In the genomic region with DNA sequence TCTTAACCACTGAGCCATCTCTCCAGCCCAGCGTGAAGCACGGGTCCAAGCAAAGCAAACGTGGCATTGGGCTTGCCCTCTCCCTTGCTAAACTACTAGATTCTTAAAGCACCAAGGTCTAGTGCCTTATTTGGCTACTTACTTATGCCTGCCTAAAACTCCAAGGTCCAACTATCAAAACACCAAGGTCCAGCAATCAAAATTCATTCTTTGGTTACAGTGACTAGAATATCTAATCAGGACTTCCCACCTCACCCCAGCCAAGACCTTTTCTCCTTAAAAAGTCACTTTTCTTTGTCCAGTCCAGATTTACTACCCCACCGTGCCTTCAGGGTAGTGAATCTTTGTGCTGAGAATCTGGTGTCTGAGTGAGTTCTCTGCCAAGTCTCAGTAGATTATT, we compare ENCODE assay signal across 14 mouse cellular contexts.
"Had no signal": no experiment of that assay in that cellular context is flagged by ENCODE, and none has a peak within 500 bp of the region (broad histone marks: within the 10 kb centered on the region; RNA-seq: fewer than 3 reads in every experiment).

No protein-coding gene starts in this region.

- H3K4me3 ChIP-seq: kidney, embryonic 15.5 days; limb, embryonic 10.5 days; liver, embryonic 15.5 days; midbrain, embryonic 13.5 days; neural tube, embryonic 15.5 days; stomach, embryonic 15.5 days had no signal

- H3K27ac ChIP-seq: kidney, embryonic 15.5 days; limb, embryonic 10.5 days; midbrain, embryonic 13.5 days; neural tube, embryonic 15.5 days; stomach, embryonic 15.5 days had no signal

- H3K9me3 ChIP-seq: kidney, embryonic 15.5 days; limb, embryonic 10.5 days; liver, embryonic 15.5 days; midbrain, embryonic 13.5 days; neural tube, embryonic 15.5 days; stomach, embryonic 15.5 days had no signal

- H3K27me3 ChIP-seq: kidney, embryonic 15.5 days; liver, embryonic 15.5 days; midbrain, embryonic 13.5 days; neural tube, embryonic 15.5 days; stomach, embryonic 15.5 days had no signal

- ATAC-seq: midbrain, embryonic 13.5 days had no signal

- H3K4me2 ChIP-seq: kidney, embryonic 15.5 days; liver, embryonic 11.5 days; liver, embryonic 15.5 days; midbrain, embryonic 13.5 days; neural tube, embryonic 15.5 days; stomach, embryonic 15.5 days had no signal

- DNase-seq: kidney, adult 2 months; kidney, postnatal 14 days; lung, adult 2 months; right cerebral cortex, postnatal 4 days; spleen, adult 18-20 months; thymus, adult 2 months; thymus, postnatal 25 days had no signal

- H3K9ac ChIP-seq: kidney, embryonic 15.5 days; liver, embryonic 15.5 days; midbrain, embryonic 13.5 days; neural tube, embryonic 15.5 days; stomach, embryonic 15.5 days had no signal
